ENCODE assay signal across 7 mouse cellular contexts in genomic region chr2:30807648-30808295, GRCm38 (mm10). TPM values are rescaled to one million over a fixed set of nuclear protein-coding genes. Genes with fewer than 3 reads are reported as not detected.
A peak's percentile ranks its signal among the peaks of the same experiment; 100 is the strongest.
DNase-seq lines count a peak whose midpoint lies in the region; ATAC-seq lines count a peak whose summit lies in the region.

TSS of gene Ntmt1 (plus strand) at chr2:30807826.

- H3K9me3 ChIP-seq in intestine, embryonic 16.5 days (ENCODE audit: control insufficient read depth, low read length): no peaks in the 10 kb centered on the region
- H3K9me3 ChIP-seq in midbrain, embryonic 11.5 days (ENCODE audit: control insufficient read depth, low read length): no peaks in the 10 kb centered on the region

- H3K9ac ChIP-seq in intestine, embryonic 16.5 days (ENCODE audit: low read depth, low read length): peak within 1 kb of the TSS; percentile 96
- H3K9ac ChIP-seq in midbrain, embryonic 11.5 days (ENCODE audit: low read length): peak within 1 kb of the TSS; percentile 92

- no peaks in the 10 kb centered on the region for H3K27me3 ChIP-seq in intestine, embryonic 16.5 days (replicated peaks; ENCODE audit: control insufficient read depth, insufficient read depth, low read length)
- peaks cover 3% of the 10 kb centered on the region; the same call in 1 of the 2 replicates for H3K27me3 ChIP-seq in midbrain, embryonic 11.5 days (ENCODE audit: control insufficient read depth, insufficient read depth, low read length)

- ATAC-seq in intestine, embryonic 16.5 days: peak; percentile 98
- ATAC-seq in midbrain, embryonic 11.5 days (ENCODE audit: low FRiP score): peak; percentile 98

- H3K36me3 ChIP-seq in intestine, embryonic 16.5 days (ENCODE audit: control insufficient read depth, insufficient read depth, low read length): peaks cover 6% of the 10 kb centered on the region; the same call in 1 of the 2 replicates
- peaks cover 2% of the 10 kb centered on the region for H3K36me3 ChIP-seq in midbrain, embryonic 11.5 days (ENCODE audit: control insufficient read depth, insufficient read depth, low read length)

- peak within 1 kb of the TSS; percentile 72 for H3K27ac ChIP-seq in intestine, embryonic 16.5 days (ENCODE audit: low read length)
- peak within 1 kb of the TSS; percentile 65 for H3K27ac ChIP-seq in midbrain, embryonic 11.5 days (ENCODE audit: low read depth, low read length)

- H3K4me1 ChIP-seq in intestine, embryonic 16.5 days (ENCODE audit: control insufficient read depth, insufficient read depth, low read length): peaks cover 23% of the 10 kb centered on the region
- H3K4me1 ChIP-seq in midbrain, embryonic 11.5 days (ENCODE audit: control insufficient read depth, insufficient read depth, low read length): peaks cover 11% of the 10 kb centered on the region

- WGBS in intestine, embryonic 16.5 days: under 1% methylated on average over 43 of the region's 44 CpGs
- WGBS in midbrain, embryonic 11.5 days: 0% methylated on average over 44 of the region's 44 CpGs

- DNase-seq in adrenal gland, adult 8-10 months: peak; percentile 100
- DNase-seq in embryo, embryonic 9.5 days (ENCODE audit: extremely low spot score): peak; percentile 100
- DNase-seq in gastrocnemius, postnatal 4 days (ENCODE audit: low spot score in 2 of 2): peak; percentile 96 to 100
- peak; percentile 98 for DNase-seq in left cerebral cortex, postnatal 36 days (ENCODE audit: low spot score in 2 of 2)
- peak; percentile 99 for DNase-seq in midbrain, embryonic 11.5 days (ENCODE audit: low spot score, missing footprints)
- peak; percentile 99 for DNase-seq in skeletal muscle tissue, adult 2 months (ENCODE audit: low read depth, low spot score)

- H3K4me3 ChIP-seq in intestine, embryonic 16.5 days (ENCODE audit: low read length): peak within 1 kb of the TSS; percentile 82
- H3K4me3 ChIP-seq in midbrain, embryonic 11.5 days (ENCODE audit: low read depth, low read length): peak within 1 kb of the TSS; percentile 74

- peak within 1 kb of the TSS; percentile 96 for H3K4me2 ChIP-seq in intestine, embryonic 16.5 days (ENCODE audit: low read depth, low read length)
- peak within 1 kb of the TSS; percentile 81 for H3K4me2 ChIP-seq in midbrain, embryonic 11.5 days

- intact Hi-C loops in left cerebral cortex, postnatal 36 days (cut with DNase I): no loop called here

RNA-seq across cellular contexts. Expression of gene Ntmt1, which starts in this region (rescaled TPM):
- 10 to 100 TPM; 40.1 to 77.8 (median 49.1) TPM for total RNA-seq in adrenal gland, adult 8-10 months (2022)
- total RNA-seq in gastrocnemius, postnatal 4 days (2021): 10 to 100 TPM; 29.2 to 32.8 TPM
- 76.3 and 87.4 TPM in 2 replicates for polyA plus RNA-seq in intestine, embryonic 16.5 days (2015; fragmentation: Nextera tagmentation; extraction: Ambion mirVana)
- total RNA-seq in left cerebral cortex, postnatal 36 days (2021): 10 to 100 TPM; 35.4 to 36.3 TPM
- polyA plus RNA-seq in midbrain, embryonic 11.5 days (2014; fragmentation: Nextera tagmentation; extraction: Ambion mirVana): 98.7 and 107 TPM in 2 replicates

Comparison
In these comparisons a context has a peak if more than half of its experiments do, and no peak if none do; other contexts are left out.
1. Peak in every context shown above with its lines: DNase-seq, ATAC-seq, H3K4me3 ChIP-seq and H3K27ac ChIP-seq.